Mouse (Mus musculus) urinary bladder, postnatal 10 days (tissue): ENCODE measurements around the gene Mroh8.
"Not testable (repeated sequence)": the region's sequence is repeated elsewhere in the genome, so short reads cannot be mapped to it uniquely, and the experiment has no call there.

Source experiments
- DNase-seq: peaks from one replicate; pipeline ENCODE4 v3.0.0; 2022; ENCODE audit warnings: low spot score

The Mroh8 gene

GRCm38 (mm10) chr2:157288996-157289395 is 9.6 kb upstream of the Mroh8 start:
- no peak for DNase-seq

DNA sequence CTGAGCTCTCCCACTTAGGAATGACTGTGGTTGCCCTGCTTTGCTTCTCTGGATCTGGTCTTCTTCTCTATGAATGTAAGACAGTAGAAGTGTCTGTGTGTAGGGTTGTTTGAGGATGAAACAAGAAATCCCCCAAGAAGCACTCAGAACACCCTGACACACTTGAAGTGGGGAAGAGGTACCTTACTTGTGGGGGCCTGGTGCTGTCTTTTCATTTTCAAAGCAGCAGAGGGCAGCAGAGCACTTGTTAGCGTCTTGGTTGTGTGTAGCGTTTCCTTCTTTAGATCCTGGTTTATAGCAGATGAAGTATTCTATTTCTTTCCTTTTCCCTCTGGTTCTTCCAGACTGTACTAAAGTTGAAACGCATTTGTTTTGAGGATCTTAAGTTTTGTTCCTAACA is 8.2 kb upstream of the Mroh8 start:
- no peak for DNase-seq

- DNase-seq, result no peak
Observed at GRCm38 (mm10) chr2:157283321-157283720, 4.0 kb upstream of the Mroh8 start.

- DNase-seq, result peak; percentile 89
Observed at GRCm38 (mm10) chr2:157278717-157279415, 483 bp downstream of the Mroh8 start, which contains the start of gene Rpn2. TSS of gene Rpn2 (plus strand) at chr2:157279017.

- DNase-seq, result no peak
Observed at GRCm38 (mm10) chr2:157263832-157264231, 15.5 kb downstream of the Mroh8 start.

- DNase-seq, result no peak
Observed at GRCm38 (mm10) chr2:157263101-157263500, 16.2 kb downstream of the Mroh8 start.

GRCm38 (mm10) chr2:157262506-157262905 is 16.8 kb downstream of the Mroh8 start:
- no peak for DNase-seq

GRCm38 (mm10) chr2:157261930-157262329 is 17.4 kb downstream of the Mroh8 start:
- no peak for DNase-seq

- no peak for DNase-seq
Observed at GRCm38 (mm10) chr2:157259720-157260119, 19.6 kb downstream of the Mroh8 start.

GRCm38 (mm10) chr2:157248111-157248510 is 31.2 kb downstream of the Mroh8 start:
- DNase-seq, result no peak

GRCm38 (mm10) chr2:157245603-157246002 is 33.7 kb downstream of the Mroh8 start:
- DNase-seq, result no peak

GRCm38 (mm10) chr2:157245001-157245400 is 34.3 kb downstream of the Mroh8 start:
- DNase-seq, result no peak

DNA sequence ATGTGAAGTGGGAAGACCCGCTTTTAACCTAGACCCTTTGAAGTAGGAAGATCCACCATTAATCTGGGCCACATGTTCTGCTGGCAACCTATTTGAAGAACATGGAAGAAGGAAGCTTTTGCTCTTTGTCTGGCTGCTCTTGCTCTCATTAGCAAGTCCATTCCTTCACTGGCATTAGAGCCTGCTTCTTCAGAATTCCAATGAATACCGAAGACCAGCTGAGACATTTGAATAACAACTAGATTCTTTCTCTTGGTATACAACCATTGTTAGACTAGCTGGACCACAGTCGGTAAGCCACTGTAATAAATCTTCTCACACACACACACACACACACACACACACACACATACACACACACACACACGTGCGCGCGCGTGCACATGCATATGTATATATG is 43.4 kb downstream of the Mroh8 start:
- no peak for DNase-seq

DNA sequence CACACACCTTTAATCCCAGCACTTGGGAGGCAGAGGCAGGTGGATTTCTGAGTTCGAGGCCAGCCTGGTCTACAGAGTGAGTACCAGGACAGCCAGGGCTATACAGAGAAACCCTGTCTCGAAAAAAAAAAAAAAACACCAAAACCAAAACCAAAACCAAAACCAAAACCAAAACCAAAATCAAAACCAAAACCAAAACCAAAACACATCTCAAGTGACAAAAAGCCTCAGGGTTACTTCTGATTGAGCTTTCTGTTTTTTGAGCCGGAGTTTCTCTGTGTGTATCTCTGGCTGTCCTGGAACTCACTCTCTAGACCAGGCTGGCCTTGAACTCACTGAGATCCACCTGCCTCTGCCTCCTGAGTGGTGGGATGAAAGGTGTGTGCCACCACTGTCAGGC is 57.4 kb downstream of the Mroh8 start:
- not testable (repeated sequence) for DNase-seq

- DNase-seq, result no peak
Observed at GRCm38 (mm10) chr2:157220108-157220507, 59.2 kb downstream of the Mroh8 start.

- DNase-seq, result no peak
Observed at GRCm38 (mm10) chr2:157211731-157212130, 67.6 kb downstream of the Mroh8 start.

- peak; percentile 59 for DNase-seq
Observed at GRCm38 (mm10) chr2:157204366-157205218, 74.8 kb downstream of the Mroh8 start, which contains the start of gene Rbl1. TSS of gene Rbl1 (minus strand) at chr2:157204534.

DNA sequence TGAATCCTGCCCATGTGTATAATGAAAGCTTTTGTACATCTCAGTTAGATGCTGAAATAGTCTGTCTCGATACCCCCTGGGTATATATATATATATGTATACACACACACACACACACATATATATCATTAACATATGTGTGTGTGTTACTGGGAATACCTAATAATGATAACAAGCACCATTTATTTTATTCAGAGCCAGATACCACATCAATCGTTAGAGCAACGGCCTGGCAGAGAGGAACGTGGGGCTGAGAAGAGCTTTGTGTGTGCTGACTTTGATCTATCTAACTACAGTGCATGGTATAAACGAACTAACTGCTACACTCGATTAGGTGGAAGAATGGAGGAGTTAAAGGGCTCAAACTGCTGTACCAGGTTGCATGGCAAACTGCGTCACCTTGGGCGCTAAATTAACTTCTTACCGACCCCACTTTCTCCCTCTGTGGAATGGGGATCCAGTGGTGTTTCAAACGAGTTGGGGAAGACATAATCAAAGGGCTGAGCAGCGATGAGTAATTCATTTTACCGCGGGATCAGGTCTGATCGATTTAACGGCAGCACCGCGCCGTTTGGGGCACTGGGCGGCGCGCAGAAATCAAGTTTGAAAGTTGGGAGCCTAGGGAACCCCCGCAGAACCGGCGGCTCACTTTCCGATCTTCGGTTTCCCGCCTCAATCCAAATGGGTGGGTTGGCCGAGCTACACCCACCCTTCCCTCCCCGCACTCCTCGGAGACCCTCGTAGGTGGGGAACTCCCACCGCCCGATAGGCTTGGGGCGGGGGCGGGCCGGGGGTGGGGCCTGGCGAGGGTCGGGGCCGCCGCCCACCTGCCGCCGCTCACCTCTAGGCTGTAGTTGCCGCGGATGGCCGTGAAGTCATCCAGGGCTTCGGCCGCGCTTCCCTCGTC is 75.6 kb downstream of the Mroh8 start:
- no peak for DNase-seq

DNA sequence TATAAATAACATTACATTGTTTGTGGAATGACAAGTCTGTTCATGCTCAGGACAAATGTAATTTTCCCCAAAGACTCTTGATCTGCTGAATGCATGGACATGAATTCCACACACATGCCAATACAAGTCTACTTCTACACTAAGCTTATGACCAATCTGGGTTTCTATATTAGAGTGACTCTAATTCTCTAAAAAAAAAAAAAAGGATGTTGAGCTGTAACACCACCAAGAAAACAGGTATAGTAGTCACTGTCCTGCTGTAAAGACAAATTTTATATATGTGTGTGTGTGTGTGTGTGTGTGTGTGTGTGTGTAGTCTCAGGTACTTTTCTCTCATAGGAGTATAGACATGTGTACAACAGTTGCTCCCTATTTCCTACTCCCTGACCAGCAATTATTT is 76.3 kb downstream of the Mroh8 start:
- no peak for DNase-seq

- DNase-seq, result no peak
Observed at GRCm38 (mm10) chr2:157202361-157202760, 77.0 kb downstream of the Mroh8 start.

DNA sequence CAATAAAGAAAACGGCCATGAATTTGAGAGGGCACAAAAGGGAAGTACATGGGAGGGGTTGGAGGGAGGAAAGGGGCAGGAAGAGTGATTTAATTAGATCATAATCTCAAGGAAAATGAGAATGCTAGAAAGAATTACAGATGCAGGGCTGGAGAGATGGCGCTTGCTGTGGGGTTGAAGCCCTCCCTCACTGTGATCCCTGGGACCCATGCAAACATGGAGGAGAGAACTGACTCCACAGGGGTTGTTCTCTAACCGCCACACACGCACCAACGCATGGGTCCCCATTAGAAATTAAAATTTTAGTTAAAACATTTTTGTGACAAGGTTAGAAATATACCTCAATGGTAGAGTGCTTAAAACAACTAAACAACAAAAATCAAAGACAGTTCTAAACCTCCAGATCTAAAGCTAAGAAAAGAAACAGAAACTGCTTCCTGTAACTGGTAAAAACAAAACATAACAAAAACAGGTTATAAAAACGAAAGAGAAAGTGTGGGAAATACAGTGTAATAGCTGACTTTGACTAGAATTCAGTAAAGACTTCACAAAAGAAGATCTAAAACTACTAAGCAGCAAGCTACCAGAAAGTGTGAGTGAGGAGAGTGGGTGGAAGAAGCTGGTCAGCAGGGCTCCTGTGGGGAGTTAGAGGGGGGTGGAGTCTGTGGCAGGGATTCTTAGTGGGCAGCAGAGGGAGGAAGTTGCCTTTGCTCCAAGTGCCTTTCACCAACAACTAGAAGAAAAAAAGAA is 78.1 kb downstream of the Mroh8 start:
- DNase-seq, result no peak
